Mouse (Mus musculus): Measurements from ENCODE around the gene Abcd3.

Abcd3 gene

GRCm38 (mm10) chr3:121715336-121715735 is 99.8 kb downstream of the Abcd3 start:
- no peak for DNase-seq (ENCODE audit: extremely low read depth, insufficient read length, low spot score)

DNA sequence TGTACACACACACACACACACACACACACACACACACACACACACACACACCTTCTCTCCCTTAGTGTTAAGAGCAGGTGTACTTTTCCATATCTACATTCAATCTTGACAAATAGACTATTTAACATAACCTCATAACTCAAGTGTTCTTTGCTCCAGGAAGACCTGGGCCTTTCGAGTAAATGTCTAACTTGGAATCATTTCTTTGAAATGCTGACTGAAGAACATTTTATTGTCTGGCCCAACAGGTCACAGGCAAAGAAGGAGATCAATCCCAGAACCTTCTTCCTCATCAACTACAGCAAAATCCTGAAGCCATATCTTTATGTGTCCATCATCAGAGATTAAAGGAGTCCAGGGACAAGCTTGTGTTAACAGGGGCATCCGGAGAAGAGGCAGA is 100.6 kb downstream of the Abcd3 start:
- DNase-seq (ENCODE audit: extremely low read depth, insufficient read length, low spot score) = no peak

DNA sequence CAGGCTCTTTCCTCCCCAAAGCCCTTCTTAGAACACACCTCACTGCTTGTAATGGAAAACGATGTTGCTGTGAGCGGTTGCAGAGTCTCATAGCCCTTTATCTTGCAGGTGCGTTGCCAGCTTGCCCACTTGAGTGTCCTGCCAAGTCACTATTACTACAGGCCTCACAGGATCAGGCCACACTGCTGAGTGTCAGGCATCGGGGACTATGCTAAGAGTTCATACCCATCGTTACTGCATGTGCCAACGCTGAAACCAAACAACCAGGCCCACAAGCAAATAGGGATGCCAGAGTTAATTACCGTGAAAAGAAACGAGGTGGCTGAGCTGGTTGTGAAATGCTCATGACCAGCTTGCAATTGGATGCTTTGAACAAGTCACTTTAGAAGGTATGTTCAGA is 101.3 kb downstream of the Abcd3 start:
- DNase-seq (ENCODE audit: extremely low read depth, insufficient read length, low spot score) = no peak

DNA sequence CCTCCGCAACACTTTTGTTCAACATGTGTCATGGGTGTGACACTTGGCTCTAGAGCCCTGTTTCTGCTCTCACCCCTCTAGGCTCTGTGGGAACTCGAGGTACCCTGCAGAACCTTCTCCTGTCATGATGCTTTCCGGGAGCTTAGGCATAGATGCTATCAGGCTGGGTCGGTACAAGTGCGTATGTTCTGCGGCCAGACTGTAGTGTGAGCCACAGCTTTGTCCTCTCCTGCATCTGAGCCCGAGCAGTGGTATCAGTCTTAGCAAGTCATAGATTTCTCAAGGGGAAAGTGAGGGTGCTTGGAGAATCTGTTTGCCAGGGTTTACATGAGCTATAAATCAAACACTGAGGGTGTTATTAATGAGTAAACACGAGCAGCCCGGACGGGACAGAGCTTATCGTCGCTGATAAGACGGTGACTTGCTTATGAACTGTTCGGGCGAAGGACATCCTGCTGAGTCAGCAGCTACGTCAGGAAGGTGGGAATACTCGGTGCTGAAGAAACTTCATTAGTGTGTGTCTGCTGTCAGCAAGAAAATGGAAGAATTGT is 101.9 kb downstream of the Abcd3 start:
- no peak for DNase-seq (ENCODE audit: extremely low read depth, insufficient read length, low spot score)

- DNase-seq (ENCODE audit: extremely low read depth, insufficient read length, low spot score) = no peak
These were observed 102.9 kb downstream of the Abcd3 start for GRCm38 (mm10) chr3:121712222-121712621.

- no peak for DNase-seq (ENCODE audit: extremely low read depth, insufficient read length, low spot score)
These were observed 104.1 kb downstream of the Abcd3 start for GRCm38 (mm10) chr3:121710894-121711531.

All from 3134 (cell line).